Mouse (Mus musculus): Measurements from ENCODE around the gene Map1lc3a.

DNA sequence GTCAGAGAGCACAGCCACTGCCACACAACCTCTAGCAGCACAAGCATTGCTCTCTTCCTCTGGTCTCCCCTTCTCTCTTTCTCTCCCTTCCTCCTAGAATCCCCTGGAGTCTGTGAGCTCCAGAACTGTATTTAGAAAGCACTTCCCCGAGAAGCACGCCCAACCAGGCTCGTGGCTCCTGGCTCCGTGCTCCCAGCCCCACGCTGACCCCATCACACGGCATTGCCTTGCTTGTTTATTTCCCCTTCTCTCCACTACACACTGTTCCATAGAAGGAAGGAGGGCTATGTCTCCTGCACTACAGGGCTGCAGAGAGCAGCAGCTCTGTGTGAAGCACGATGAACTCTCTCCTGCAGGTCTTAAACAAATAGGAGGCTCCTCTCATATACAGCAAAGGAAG is 8.6 kb downstream of the Map1lc3a start:
- TF ChIP-seq CTCF (IDR thresholded peaks at IDR 0.05; ENCODE audit: low read depth) (no peak), EP300 (IDR thresholded peaks at IDR 0.05; ENCODE audit: low read depth) (no peak)

All from liver, embryonic 14.5 days (tissue).